Mouse (Mus musculus) gastrocnemius, postnatal 36 days (tissue): ENCODE measurements around the gene Tmem251. TPM values are rescaled to one million over a fixed set of nuclear protein-coding genes. Genes with fewer than 3 reads are reported as not detected.
A peak's percentile ranks its signal among the peaks of the same experiment; 100 is the strongest.

Source experiments
- DNase-seq, 2 experiments: peaks; one replicate each; pipeline ENCODE4 v3.0.0; 2022
- intact Hi-C: fragments of 180-260 bp; cut with DNase I; formaldehyde crosslinking; loops from one replicate; pipeline ENCODE4 v1.15.1; 2025
- total RNA-seq, 2 experiments: library from RNA; stranded (reverse); gene quantifications; 2 replicates each; pipeline ENCODE4 v1.2.3; 2021

The Tmem251 gene
- total RNA-seq, 2 experiments from 2014 or later, result 2.0 to 2.2 TPM

DNA sequence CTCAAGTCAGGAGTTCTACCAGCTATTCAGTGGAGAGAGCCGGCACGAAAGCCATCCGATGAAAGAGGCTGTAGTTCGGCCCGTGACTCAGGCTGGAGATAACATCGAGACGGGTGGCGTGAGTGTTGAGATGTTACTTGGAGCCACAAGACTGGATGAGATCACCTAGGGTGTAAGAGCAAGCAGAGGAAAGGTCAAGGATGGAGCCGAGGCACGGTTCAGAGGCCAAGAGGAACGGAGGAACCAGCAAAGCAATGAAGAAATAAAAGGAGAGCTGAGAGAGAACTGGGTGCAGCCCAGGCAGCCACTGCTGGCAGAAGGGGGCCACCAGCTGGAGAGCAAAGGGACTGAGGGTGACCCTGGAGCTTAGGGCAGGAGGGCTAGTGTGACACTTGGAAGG lies 35.3 kb upstream of the Tmem251 start:
- DNase-seq, result peak in 1 of 2 experiments; percentile 36
- intact Hi-C loops, result no loop called here

DNA sequence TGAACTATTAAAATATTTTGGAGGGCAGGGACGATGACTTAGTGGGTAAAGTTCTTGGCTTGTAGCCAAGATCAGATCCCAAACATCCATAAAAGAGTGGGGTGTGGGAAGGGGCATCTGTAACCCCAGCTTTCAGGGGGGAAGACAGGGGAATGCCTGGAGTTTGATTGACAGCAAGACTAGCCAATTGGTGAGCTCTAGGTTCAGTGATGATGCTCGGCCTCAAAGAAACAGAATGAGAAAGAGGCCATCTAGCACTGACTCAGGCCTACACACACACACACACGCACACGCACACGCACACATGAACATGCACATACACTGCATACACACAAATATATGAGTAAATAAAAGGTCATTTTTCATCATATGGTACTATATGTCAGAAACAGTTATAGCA lies 33.7 kb upstream of the Tmem251 start:
- intact Hi-C loops, result no loop called here
- DNase-seq, result no peak

DNA sequence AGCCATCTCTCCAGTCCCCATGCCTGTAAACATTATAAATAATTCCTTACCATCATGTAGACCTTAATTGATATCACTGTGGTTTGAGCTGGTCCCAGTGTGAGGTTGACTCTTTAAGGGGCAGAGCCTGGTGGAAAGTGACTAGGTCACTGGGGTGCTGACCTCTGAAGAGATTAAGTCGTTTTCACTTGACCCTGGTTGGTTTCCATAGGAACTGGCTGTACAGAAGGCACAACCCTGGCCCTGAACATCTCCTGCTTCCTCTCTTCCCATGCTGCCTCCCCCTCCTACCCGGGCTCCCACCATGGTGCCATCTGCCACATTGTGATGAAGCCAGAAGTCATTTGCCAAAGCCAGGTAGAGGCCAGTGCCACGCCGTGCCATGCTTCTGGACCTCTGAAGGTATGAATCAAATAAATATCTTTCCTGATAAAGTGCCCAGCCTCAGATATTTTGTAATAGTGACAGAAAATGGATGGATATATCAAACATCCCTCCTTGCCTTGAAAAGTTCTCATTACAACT lies 32.6 kb upstream of the Tmem251 start:
- intact Hi-C loops, result no loop called here
- no peak for DNase-seq

DNA sequence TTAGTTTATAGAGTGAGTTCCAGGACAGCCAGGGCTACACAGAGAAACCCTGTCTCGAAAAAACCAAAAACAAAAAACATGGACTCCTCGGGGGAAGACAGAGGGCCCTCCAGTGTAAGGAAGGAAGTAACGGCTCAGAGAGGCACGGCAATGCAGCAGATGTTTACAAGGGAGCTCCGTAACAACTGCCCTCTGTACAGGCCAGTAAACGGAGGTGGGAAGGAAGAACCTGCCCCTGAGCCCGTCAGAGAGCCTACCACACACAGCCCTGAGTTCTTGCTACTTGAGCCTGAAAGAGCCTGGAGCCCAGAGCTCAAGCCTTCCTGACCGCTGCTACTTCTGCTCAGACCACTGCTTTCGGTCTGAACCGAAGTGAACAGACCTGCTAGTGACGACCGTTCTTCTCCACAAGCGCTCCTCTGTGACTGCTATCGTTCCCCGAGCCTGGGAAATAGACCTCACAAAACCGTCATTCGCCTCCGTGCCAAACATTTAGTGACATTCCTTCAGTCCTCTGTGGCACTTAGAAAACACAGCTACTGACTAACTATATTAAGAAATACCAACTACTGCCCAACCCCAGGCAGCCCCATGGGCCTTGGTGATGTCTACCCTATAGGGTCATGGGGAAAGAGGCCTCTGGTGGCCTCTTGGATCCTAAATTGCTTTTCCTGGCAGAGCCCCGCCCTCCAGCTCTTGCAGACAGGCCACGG lies 30.3 kb upstream of the Tmem251 start:
- intact Hi-C loops, result no loop called here
- DNase-seq, result no peak

DNA sequence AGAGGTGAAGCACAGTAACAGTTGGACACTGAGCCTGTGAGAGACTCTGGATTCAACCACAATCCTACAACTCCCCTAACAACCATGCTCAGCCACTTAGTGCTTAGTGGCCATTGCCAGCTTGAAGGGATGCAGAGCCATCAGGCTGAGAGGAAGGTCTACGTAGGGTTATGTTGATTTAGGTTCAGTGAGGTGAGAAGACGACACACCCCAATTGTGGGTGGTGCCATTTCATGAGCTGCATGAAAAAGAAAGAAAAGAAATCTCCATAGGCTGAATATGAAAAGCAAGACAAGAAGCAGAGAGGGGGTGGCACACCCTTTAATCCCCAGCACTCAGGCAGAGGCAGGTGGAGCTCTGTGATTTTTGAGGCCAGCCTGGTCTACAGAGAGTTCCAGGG lies 29.4 kb upstream of the Tmem251 start:
- intact Hi-C loops, result no loop called here
- DNase-seq, result no peak

DNA sequence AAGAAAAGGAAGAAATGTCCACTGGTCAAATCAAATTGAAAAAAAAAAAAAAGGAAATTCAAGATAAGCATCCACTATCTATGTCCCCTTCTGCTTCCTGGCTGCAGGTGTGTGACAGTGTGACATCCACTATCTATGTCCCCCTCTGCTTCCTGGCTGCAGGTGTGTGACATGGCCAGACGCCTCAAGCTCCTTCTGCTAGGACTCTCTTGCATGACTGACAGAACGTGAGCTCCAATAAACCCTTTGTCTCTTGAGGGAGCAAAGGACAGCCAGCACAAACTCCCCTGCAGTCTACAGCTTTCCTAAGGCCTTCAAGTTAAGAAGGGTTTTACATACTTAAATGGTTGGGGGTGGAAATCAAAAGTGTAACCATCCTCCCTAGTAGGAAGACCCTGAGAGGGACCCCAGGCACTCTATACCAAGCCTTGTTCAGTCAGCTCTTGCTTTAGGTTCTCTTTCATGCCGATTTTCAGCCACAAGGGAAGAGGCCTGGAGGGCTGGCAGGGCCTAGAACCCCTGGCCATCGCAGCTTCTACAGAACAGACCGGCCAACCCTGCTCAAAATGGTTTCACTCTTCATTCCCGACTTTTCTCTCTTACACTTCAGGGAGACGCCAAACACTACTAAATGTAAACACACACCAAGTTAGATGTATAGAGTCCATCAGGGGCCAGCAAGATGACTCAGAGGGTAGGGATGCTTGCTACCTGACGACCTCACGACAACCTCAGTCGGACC lies 28.7 kb upstream of the Tmem251 start:
- intact Hi-C loops, result loop anchor here (5.0 kb wide), 2 partner anchors 188 to 213 kb away; no protein-coding TSS in a partner anchor
- DNase-seq, result no peak

DNA sequence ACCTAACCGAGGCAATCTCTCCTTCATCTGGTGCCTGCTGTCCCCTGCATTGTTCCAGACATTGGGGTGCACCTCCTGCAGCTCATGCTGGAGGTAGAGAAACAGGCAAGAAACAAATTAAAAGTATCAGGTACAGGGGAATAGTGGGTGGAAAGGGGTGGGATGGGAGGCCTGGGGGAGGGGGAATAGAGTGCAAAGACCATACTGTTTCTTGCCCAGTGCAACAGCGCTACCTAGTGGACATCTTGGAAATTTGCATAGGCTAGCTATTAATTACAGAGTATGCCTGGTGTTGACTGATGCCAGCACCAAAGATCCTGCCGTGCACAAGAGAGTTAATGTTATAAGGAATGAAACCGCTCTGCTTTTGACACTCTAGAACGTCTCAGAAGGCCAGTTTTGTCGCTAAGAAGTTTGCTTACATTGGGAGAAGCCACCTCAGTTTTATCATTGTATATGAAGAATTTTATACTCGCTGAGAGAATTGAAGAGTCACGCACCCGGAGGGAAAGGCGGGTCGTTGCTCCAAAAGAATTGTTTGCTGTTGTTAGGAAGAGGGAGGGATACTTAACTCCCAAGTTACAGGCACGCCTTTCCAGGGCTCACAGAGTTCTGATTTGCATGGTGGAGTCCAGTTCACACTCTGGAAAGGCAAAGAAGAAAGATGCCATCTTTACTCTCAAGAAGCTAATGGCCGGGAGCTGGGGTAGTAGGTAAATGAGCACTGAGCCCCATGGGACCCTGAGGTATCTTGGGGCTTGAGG lies 23.8 kb upstream of the Tmem251 start:
- intact Hi-C loops, result loop anchor here (5.0 kb wide), 2 partner anchors 192 to 217 kb away; no protein-coding TSS in a partner anchor
- DNase-seq, result no peak

DNA sequence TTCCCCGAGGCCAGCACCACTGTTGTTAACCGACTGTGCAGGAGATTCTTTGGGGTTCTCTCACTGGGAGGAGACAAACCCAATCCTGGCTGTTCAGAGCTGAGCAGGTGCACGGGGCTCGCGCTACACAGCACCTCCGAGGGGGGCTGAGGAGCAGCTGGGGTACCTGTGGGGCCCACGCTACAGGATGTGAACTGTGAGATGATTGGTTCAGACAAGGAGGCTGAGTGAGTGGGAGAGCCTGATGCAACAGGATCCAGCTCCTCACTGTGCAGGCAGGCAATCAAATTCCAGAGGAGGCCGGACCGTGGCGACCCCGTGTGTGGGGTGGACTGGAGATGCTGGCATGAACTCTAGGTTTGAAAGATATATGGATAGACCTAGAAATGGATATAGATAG lies 21.1 kb upstream of the Tmem251 start:
- intact Hi-C loops, result no loop called here

DNA sequence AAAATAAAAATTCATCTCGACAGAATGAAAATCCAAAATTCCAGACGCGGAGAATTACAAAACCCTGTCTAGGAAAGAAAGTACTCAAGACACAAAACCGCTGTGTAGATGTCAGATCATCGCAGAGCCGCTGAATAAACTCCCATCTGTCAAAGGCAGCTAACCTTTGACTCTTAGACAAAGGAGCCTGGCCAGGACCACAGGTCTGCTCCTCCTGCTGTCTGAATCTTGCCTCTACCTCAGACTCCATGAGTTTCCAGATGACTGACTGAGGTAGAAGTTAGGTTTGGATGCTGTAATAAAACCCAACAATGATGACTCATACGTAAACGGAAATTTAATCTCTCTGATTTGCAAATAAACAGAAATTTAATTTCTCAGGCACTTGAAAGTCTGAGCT lies 20.6 kb upstream of the Tmem251 start:
- DNase-seq, result no peak
- intact Hi-C loops, result no loop called here

More for the DNA sequence above, 21.1 kb upstream of the Tmem251 start:
- DNase-seq, result no peak

DNA sequence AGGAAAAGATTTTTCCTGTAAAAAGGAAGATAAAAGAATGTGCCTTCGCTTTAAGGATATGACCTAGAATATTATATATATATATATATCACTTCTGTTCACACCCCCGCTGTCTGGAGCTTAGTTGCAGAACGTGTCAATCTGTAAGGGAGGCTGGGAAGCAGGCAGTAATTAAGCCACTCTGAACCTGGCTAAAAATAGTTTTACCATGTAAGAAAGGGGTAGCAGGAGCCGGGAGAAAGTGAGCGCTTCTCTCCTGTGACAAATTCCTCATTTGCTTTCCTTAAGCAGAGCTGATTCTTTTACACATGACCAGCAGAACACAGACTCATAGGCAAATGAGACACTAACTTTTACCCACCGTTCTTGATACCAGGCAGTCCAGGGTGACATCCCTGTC lies 19.7 kb upstream of the Tmem251 start:
- no peak for DNase-seq
- intact Hi-C loops, result no loop called here

DNA sequence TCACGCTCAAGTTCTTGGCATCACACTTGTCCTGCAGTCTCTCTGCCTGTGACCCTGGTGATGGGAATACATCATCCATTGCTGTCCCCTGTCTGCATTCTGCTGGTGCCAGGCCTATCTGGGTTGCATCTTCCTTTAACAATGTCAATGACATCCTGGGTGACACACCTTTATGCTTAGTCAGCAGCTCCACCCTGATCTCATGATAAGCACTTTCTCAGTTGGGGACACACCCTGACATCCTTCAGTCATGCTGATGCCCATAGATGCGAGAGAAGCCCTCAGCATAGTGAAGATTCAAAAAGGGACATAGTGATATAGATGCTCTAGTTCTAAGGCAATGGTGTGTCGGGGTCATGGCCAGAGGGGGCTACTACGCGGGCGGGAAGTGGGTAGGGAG lies 18.4 kb upstream of the Tmem251 start:
- no peak for DNase-seq
- intact Hi-C loops, result no loop called here

DNA sequence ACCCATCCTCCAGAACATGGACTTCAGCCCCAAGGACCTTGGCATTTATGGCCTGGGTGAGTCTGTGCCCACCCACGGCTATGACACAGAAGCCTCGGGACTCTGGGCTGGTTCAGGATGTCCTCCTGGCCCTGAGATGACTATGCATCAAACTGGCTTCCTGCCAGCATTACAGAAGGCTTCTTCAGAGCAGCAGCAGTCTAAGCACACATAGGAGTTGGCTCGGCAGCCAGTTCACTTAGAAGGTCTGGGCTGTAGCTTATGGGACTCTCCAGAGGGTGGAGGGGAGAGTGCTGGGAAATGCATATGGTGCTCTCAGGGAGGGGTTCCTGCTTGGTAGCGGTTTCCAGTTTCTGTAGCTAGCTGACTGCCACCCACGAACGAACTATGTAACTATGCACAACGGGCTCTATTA lies 17.8 kb upstream of the Tmem251 start:
- no peak for DNase-seq

DNA sequence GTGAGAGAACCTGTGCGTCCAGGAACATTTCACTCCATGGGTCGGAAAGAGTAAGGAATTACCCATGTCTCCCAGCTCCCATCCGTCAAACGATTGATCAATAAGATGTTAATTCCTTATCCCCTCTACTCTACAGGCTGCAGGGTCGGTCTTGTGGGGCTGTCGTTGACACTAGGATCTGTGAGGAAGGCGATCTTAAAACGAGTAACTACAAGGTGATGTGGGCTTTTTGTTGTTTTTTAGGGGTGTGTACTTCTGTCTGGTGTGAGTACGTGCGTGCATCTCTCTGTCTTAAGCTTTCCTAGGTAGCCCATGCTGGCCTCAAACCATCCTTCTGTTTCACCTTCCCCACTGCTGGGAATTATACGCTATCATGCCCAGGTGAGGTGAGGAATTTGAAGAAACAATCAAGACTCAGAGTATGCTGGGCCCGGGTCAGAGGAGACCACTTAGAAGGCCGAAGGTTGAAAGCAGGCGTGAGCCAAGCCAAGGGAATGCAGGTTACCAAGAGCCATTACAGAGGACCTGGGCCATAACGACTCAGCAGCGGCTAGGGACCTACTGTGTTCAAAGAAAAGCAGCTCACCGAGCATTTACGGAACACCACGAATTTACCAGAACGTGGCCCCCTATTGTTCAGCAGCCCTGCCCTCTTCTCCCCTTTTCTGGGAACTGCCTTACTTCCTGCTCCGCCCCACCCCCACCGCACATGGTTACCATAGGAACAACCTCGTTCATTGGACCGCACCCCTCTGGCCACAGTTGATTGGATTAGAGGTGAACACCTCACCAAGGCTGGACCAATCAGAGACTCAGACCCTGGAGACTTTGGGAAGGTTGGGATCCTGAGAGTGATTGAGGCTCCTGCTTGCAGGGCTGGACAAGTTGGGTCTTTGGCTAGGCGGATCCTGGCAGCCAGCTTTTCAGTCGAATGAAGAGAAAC lies 13.4 kb upstream of the Tmem251 start:
- intact Hi-C loops, result no loop called here
- DNase-seq, result peak in 1 of 2 experiments; percentile 23

More for the DNA sequence above, 17.8 kb upstream of the Tmem251 start:
- intact Hi-C loops, result no loop called here

DNA sequence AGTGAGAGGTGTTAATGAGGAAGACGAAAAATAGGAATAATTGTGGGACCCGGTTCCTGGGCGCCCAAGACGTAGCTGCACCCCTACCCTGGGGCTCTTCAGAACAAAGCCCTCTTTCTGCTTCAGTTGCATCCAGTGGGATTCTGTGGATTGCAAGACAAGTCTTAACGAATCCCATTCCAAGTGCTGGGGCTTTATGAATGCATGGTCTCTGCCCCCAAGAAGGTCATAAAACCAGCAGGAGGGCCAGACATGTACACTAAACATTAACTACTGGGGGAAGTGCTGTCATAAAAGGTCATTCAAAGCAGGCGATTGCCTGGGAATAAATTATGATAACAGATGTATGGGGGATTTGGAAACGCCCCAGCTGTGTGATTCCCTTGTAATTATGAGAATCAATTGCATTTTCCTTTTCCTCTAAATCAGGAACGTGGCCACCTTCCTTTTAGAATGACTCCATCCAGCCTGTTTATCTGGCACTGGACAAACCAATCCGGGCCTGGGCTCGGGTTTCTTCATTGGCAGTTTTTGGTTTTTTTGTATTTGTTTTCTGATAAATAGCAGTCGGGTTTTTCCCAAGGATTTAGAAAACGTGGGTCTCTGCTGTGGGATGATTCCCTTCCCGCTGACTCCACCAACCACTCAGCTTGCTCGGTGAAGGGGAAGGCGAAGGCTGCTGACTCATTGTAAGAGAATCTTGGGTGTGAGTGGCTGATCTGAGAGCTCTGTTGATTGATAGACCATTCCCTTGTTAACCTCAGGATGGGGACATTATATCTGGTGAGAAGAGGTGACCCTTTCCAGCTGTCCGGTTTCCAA lies 12.6 kb upstream of the Tmem251 start:
- DNase-seq, result no peak
- intact Hi-C loops, result no loop called here

DNA sequence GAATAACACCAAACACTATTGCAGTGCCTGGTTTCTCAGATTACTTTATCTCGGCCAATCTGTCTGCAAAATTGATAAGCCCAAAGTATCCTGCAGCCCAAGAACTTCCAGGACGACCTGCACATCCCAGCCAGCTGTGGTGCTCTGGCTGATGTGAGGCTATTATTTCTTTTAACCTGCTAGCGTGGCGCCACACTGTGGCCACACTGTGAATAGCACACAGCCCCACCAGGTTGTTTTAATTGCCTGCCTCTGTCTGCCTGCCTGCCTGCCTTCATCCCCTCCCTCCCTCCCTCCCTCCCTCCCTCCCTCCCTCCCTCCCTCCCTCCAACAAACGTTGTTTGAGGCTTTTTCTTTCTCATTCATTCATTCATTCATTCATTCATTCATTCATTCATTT lies 10.2 kb upstream of the Tmem251 start:
- intact Hi-C loops, result no loop called here
- DNase-seq, result peak; percentile 45 to 54

DNA sequence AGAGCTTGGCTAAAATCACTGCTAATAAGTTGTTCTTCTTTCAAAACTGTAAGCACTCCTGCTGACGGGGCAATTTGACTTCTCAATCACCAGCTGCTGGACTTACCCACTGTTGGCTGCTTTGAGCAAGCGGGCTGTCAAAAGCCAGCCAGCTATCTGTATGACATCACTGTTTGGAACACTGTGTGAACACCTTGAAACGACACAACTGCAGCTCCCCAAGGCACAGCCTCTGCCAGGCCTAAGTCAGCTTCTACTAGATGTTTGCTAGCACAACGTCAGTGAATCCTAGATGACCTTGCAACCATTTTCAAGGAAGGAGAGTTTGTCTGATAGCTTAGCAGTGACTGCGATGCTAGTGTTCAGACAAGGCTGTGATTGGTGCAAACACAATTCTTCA lies 4.5 kb upstream of the Tmem251 start:
- no peak for DNase-seq
- intact Hi-C loops, result no loop called here

DNA sequence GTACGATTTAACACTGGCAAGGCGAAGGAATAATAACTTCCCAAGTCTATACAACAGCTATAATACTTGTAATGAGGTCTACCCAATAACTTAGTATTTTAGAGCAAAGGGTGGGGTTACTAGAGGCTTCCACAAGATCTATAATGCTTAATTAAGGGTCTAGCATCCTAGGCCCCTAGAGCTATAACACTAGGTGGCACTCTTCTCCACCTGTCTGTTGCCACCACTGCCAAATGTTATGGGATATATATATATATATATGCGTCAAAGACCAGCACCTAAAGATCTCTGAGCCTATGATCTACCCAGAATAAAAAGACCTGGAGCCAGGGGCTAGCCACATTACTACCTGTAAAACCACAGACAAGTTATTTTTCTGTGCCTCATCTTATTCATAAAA lies 3.3 kb upstream of the Tmem251 start:
- DNase-seq, result no peak
- intact Hi-C loops, result loop anchor here (2.0 kb wide), 1 partner anchor 325 kb away; no protein-coding TSS in a partner anchor

DNA sequence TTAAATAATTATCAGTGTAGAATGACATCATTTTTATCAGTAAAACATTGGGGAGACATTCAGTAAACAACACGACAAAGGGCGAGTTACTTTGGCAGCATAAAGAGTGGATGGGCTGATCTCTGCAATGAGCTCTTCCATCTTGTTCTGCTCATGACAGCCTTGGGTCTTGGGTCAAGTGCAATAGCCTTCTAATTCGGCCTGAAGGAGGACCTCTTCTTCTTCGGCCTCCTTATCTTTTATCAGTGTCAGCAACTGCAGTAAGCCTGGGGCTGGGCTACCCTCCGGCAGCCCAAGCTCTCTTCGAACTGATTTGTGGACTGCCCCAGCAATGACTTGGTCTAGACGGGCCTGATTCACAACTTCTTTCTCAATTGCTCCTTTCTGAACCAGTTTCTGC lies 1.5 kb upstream of the Tmem251 start:
- DNase-seq, result no peak
- intact Hi-C loops, result no loop called here

DNA sequence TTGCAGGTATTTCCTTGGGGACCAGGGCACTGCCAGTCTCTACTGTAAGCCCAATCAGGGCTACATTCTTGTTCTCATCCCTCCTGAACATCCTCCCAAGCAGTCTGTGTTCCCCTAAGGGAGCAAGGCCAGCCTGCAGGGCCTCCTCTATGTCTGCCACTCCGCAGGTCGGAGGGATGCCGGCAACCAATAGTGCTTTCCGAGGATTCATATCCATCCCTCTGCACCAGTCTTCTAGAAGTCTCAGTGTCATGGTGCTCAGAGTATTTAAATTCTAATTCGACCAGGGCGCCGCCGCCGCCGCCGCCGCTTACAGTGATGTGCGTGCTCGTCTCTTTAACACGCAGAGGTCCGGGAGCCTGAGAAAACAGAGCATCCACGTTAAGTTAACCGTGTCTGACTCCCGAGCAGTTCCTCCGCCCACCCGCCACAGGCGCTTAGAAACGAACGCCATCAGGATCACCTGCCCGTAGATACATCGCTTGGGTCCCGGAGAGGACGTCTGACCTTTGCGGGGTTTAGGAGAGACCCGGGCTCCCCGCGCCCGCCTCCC lies 450 bp upstream of the Tmem251 start:
- intact Hi-C loops, result no loop called here
- DNase-seq, result peak in 1 of 2 experiments; percentile 28
